Mouse (Mus musculus) C2C12 (cell line): ENCODE measurements around the gene Klhl24. TPM values are rescaled to one million over a fixed set of nuclear protein-coding genes. Genes with fewer than 3 reads are reported as not detected.

Experiments
- H3K27me3 ChIP-seq: one replicate; pipeline ENCODE4 v1.6.1; 2011; ENCODE audit not compliant: control insufficient read depth, insufficient read depth, insufficient read length
- H3K36me3 ChIP-seq: one replicate; pipeline ENCODE4 v1.6.1; 2011; ENCODE audit not compliant: control insufficient read depth, insufficient read depth
- H3K4me3 ChIP-seq: one replicate; pipeline ENCODE4 v1.5.1; 2011; ENCODE audit warnings: mild to moderate bottlenecking, control low read depth; ENCODE audit not compliant: poor library complexity, insufficient read depth, severe bottlenecking
- H3K79me2 ChIP-seq: one replicate; pipeline ENCODE4 v1.6.1; 2011; ENCODE audit not compliant: control insufficient read depth, insufficient read depth
- H3K79me3 ChIP-seq: one replicate; pipeline ENCODE4 v1.6.1; 2011; ENCODE audit warnings: low read depth, control low read depth
- H3ac ChIP-seq: one replicate; pipeline ENCODE3; 2011; ENCODE audit warnings: low read depth; ENCODE audit not compliant: control insufficient read depth, insufficient read length
- CEBPB ChIP-seq: IDR thresholded peaks from one replicate; pipeline ENCODE4 v1.6.1; 2011; ENCODE audit warnings: low read depth, mild to moderate bottlenecking, control low read depth, moderate library complexity
- CTCF ChIP-seq: IDR thresholded peaks from one replicate; pipeline ENCODE4 v1.5.1; 2011; ENCODE audit not compliant: control insufficient read depth, insufficient read depth, insufficient read length
- FOSL1 ChIP-seq: IDR thresholded peaks from one replicate; pipeline ENCODE4 v1.8.0; 2011; ENCODE audit warnings: mild to moderate bottlenecking, low read length; ENCODE audit not compliant: poor library complexity, insufficient read depth, severe bottlenecking
- MAX ChIP-seq: IDR thresholded peaks from one replicate; pipeline ENCODE4 v1.6.1; 2011; ENCODE audit warnings: mild to moderate bottlenecking, control low read depth
- MYOD1 ChIP-seq: IDR thresholded peaks from one replicate; pipeline ENCODE4 v1.6.1; 2011; ENCODE audit warnings: low read depth; ENCODE audit not compliant: control insufficient read depth, insufficient read length
- MYOG ChIP-seq: IDR thresholded peaks from one replicate; pipeline ENCODE4 v1.6.1; 2011; ENCODE audit not compliant: control insufficient read depth, insufficient read length; ENCODE audit errors: extremely low read depth
- USF1 ChIP-seq: IDR thresholded peaks from one replicate; pipeline ENCODE4 v1.6.1; 2011; ENCODE audit warnings: low read depth, mild to moderate bottlenecking, control low read depth, moderate library complexity
- polyA plus RNA-seq: library from polyadenylated mRNA; unstranded; fragments of >200 nt; fragmentation: generic; extraction: Trizol; gene quantifications from one replicate; pipeline ENCODE4 v1.2.1, GENCODE M21; 2012; ENCODE audit warnings: missing spikeins

Gene Klhl24
- polyA plus RNA-seq, 1 experiment = 2.6 TPM

DNA sequence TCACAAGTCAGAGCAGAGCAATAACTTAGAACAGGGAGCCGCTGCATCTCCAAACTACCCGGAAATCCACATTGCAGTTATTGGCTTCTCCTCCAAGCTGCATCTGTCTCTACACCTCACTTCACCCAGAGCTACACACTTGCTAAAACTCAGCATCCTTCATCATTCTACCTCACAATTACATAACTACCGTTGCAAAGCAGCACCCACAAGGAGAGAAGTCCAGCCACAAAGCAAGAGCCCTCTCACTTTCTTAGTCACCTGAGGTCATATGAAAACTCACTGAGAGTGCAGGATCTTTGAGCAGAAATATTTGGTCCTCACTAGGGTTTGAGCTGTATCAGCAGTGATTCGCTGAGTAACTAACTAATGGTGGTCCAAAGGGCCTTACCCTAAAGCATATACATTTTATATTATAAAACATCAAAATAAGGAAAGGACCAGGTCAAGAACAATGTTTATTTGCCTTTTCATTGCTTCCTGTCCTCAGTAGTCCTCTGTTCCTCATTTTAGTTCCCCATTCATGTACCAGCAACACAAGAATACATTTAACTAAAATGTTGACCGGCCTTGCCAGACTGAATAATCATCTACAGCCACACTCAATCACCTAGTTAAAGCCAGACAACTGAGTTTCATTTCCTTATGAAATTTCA lies 12.0 kb upstream of the Klhl24 start:
- no peak overlapping the region for H3ac ChIP-seq
- peaks cover 5% of the 10 kb centered on the region for H3K27me3 ChIP-seq
- no peaks in the 10 kb centered on the region for H3K79me2 ChIP-seq
- H3K4me3 ChIP-seq = no peak overlapping the region
- no peak for TF ChIP-seq MYOG
- no peak for TF ChIP-seq USF1
- no peak for TF ChIP-seq MYOD1
- TF ChIP-seq FOSL1 = no peak
- no peak for TF ChIP-seq MAX
- TF ChIP-seq CTCF = no peak
- no peak for TF ChIP-seq CEBPB
- no peaks in the 10 kb centered on the region for H3K79me3 ChIP-seq
- no peaks in the 10 kb centered on the region for H3K36me3 ChIP-seq

DNA sequence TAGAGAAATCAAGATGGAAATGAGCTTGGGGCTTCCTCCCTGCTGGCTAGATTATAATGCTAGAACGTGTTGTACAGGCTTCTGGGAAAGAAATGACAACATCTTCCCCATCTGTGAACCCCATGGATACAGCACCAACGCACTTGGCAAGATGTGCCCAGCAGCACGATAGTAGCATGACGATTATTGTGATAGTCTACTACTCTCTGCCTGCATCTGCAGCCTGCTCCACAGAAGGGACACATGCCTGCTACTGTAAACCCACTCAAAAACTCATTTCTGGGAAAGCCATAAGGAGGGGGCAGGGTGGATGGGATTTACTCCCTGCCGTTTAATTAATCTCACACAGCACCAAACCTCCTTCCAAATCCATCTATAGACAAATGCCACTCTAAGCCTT lies 10.4 kb upstream of the Klhl24 start:
- Histone ChIP-seq H3K36me3 (no peaks in the 10 kb centered on the region), H3ac (no peak overlapping the region), H3K79me3 (no peaks in the 10 kb centered on the region), H3K4me3 (no peak overlapping the region), H3K27me3 (peaks cover 5% of the 10 kb centered on the region), H3K79me2 (no peaks in the 10 kb centered on the region)
- TF ChIP-seq CEBPB = no peak
- no peak for TF ChIP-seq CTCF
- no peak for TF ChIP-seq FOSL1
- no peak for TF ChIP-seq MAX
- TF ChIP-seq MYOD1 = no peak
- no peak for TF ChIP-seq MYOG
- TF ChIP-seq USF1 = no peak

DNA sequence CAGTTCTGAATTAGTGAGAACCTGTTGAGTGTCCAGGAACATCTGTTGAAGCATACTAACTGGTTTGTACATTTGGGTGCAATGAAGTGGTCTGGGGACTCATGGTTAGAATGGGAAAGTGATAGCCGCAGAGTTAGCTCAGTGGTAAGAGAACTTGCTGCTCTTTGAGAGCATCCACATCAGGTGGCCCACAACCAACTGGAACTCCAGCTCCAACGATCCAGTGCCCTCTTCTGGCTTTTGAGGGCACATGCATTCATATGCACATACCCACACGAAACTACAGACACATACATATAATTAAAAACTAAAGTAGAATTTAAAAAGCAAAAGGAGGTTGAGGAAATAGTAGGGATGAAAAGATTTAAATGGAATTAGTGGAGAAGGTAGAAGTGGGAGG lies 7.7 kb upstream of the Klhl24 start:
- H3ac ChIP-seq = no peak overlapping the region
- no peaks in the 10 kb centered on the region for H3K79me3 ChIP-seq
- H3K79me2 ChIP-seq = no peaks in the 10 kb centered on the region
- H3K27me3 ChIP-seq = peaks cover 5% of the 10 kb centered on the region
- no peak overlapping the region for H3K4me3 ChIP-seq
- TF ChIP-seq MAX (no peak), USF1 (no peak), CTCF (no peak), FOSL1 (no peak), MYOG (no peak), MYOD1 (no peak), CEBPB (no peak)
- H3K36me3 ChIP-seq = no peaks in the 10 kb centered on the region

- no peaks in the 10 kb centered on the region for H3K79me3 ChIP-seq
- H3K79me2 ChIP-seq = no peaks in the 10 kb centered on the region
- TF ChIP-seq FOSL1 (no peak), USF1 (no peak), MAX (no peak), CEBPB (no peak), MYOG (no peak)
- H3K36me3 ChIP-seq = no peaks in the 10 kb centered on the region
- no peak overlapping the region for H3K4me3 ChIP-seq
- H3ac ChIP-seq = no peak overlapping the region
- H3K27me3 ChIP-seq = peaks cover 5% of the 10 kb centered on the region
Measured at GRCm38 (mm10) chr16:20090921-20091575, 6.3 kb upstream of the Klhl24 start.

GRCm38 (mm10) chr16:20095966-20096365 lies 1.4 kb upstream of the Klhl24 start:
- Histone ChIP-seq H3K36me3 (no peaks in the 10 kb centered on the region), H3K27me3 (no peaks in the 10 kb centered on the region), H3K79me3 (no peaks in the 10 kb centered on the region), H3K79me2 (no peaks in the 10 kb centered on the region), H3ac (no peak overlapping the region), H3K4me3 (no peak overlapping the region)
- TF ChIP-seq MYOG (no peak), CEBPB (no peak), MAX (no peak), CTCF (no peak), USF1 (no peak), MYOD1 (no peak), FOSL1 (no peak)
